Mouse (Mus musculus): ENCODE measurements around the gene Mpv17. TPM values are rescaled to one million over a fixed set of nuclear protein-coding genes. Genes with fewer than 3 reads are reported as not detected.

Mpv17 gene
- total RNA-seq, 2 experiments from 2014 or later, result 43.4 to 51.8 TPM

- DNase-seq (ENCODE audit: low spot score in 2 of 2), result no peak
Measured at GRCm38 (mm10) chr5:31110781-31111180, 43.3 kb downstream of the Mpv17 start.

GRCm38 (mm10) chr5:31108000-31108490 lies 46.0 kb downstream of the Mpv17 start, which contains the start of gene Slc30a3:
Slc30a3 (minus strand) TSS chr5:31108237.
- no peak for DNase-seq (ENCODE audit: low spot score in 2 of 2)

- no peak for DNase-seq (ENCODE audit: low spot score in 2 of 2)
Measured at GRCm38 (mm10) chr5:31105814-31106335, 48.2 kb downstream of the Mpv17 start, which contains the start of gene Dnajc5g. Dnajc5g (plus strand) TSS chr5:31106285.

- DNase-seq (ENCODE audit: low spot score in 2 of 2), result no peak
Measured at GRCm38 (mm10) chr5:31095711-31096480, 58.2 kb downstream of the Mpv17 start.

GRCm38 (mm10) chr5:31094799-31095691 lies 59.0 kb downstream of the Mpv17 start:
- DNase-seq (ENCODE audit: low spot score in 2 of 2), result peak in 1 of 2 experiments; percentile 44

- no peak for DNase-seq (ENCODE audit: low spot score in 2 of 2)
Measured at GRCm38 (mm10) chr5:31094100-31094798, 59.8 kb downstream of the Mpv17 start.

GRCm38 (mm10) chr5:31093151-31094041 lies 60.7 kb downstream of the Mpv17 start:
- no peak for DNase-seq (ENCODE audit: low spot score in 2 of 2)

- no peak for DNase-seq (ENCODE audit: low spot score in 2 of 2)
Measured at GRCm38 (mm10) chr5:31092231-31092975, 61.6 kb downstream of the Mpv17 start.

Other genes starting within 250 kb of the Mpv17 start
- gene Ost4, start 246.5 kb downstream of the Mpv17 start, total RNA-seq (2021), result 100 to 1,000 TPM; 171 to 194 TPM
- 100 to 1,000 TPM in 1 of 2 experiments, 10 to 100 TPM in 1; 86.8 to 104 TPM for gene Emilin1, start 240.8 kb downstream of the Mpv17 start, total RNA-seq (2021)
- 10 to 100 TPM; 26.7 to 29.8 TPM for gene Khk, start 232.8 kb downstream of the Mpv17 start, total RNA-seq (2021)
- gene Cgref1, start 208.7 kb downstream of the Mpv17 start, total RNA-seq (2021), result 1 to 10 TPM; 9.5 to 10.0 TPM
- gene Preb, start 193.9 kb downstream of the Mpv17 start, total RNA-seq (2021), result 10 to 100 TPM; 97.3 to 99.7 TPM
- gene Tcf23, start 185.6 kb downstream of the Mpv17 start, total RNA-seq (2021), result under 1 TPM in 1 of 2 experiments, not detected in 1; 0.10 TPM
- gene Atraid, start 105.9 kb downstream of the Mpv17 start, total RNA-seq (2021), result 100 to 1,000 TPM in 1 of 2 experiments, 10 to 100 TPM in 1; 92.4 to 102 TPM
- 10 to 100 TPM in 1 of 2 experiments, 1 to 10 TPM in 1; 8.2 to 13.8 TPM for gene Slc5a6, start 105.3 kb downstream of the Mpv17 start, total RNA-seq (2021)
- 10 to 100 TPM; 40.4 to 41.0 TPM for gene Cad, start 99.5 kb downstream of the Mpv17 start, total RNA-seq (2021)
- not detected for gene Dnajc5g, start 48.0 kb downstream of the Mpv17 start, total RNA-seq (2021)
- gene Slc30a3, start 46.0 kb downstream of the Mpv17 start, total RNA-seq (2021), result not detected
- 100 to 1,000 TPM; 139 to 160 TPM for gene Trim54, start 37.5 kb downstream of the Mpv17 start, total RNA-seq (2021)
- under 1 TPM in 1 of 2 experiments, not detected in 1; 0.62 TPM for gene Ucn, start 15.4 kb downstream of the Mpv17 start, total RNA-seq (2021)
- 1 to 10 TPM; 1.6 to 4.6 TPM for gene Gm29609, start 25.7 kb upstream of the Mpv17 start, total RNA-seq (2021)
- 10 to 100 TPM; 39.7 to 47.0 TPM for gene Gtf3c2, start 25.9 kb upstream of the Mpv17 start, total RNA-seq (2021)
- 10 to 100 TPM; 80.8 to 83.2 TPM for gene Snx17, start 39.0 kb upstream of the Mpv17 start, total RNA-seq (2021)
- gene Eif2b4, start 39.2 kb upstream of the Mpv17 start, total RNA-seq (2021), result 10 to 100 TPM; 33.1 to 42.9 TPM
- gene Zfp513, start 48.1 kb upstream of the Mpv17 start, total RNA-seq (2021), result 10 to 100 TPM; 12.2 to 13.0 TPM
- 10 to 100 TPM; 55.3 to 63.8 TPM for gene Ppm1g, start 66.4 kb upstream of the Mpv17 start, total RNA-seq (2021)
- gene Nrbp1, start 86.6 kb upstream of the Mpv17 start, total RNA-seq (2021), result 100 to 1,000 TPM in 1 of 2 experiments, 10 to 100 TPM in 1; 91.4 to 105 TPM
- gene Gm9970, start 87.0 kb upstream of the Mpv17 start, total RNA-seq (2021), result under 1 TPM in 1 of 2 experiments, not detected in 1; 0.70 TPM
- gene Krtcap3, start 97.4 kb upstream of the Mpv17 start, total RNA-seq (2021), result 1 to 10 TPM; 2.3 to 4.1 TPM
- 10 to 100 TPM; 30.6 to 40.8 TPM for gene Ift172, start 136.9 kb upstream of the Mpv17 start, total RNA-seq (2021)
- 10 to 100 TPM; 18.5 to 18.7 TPM for gene Fndc4, start 141.8 kb upstream of the Mpv17 start, total RNA-seq (2021)
- gene Gckr, start 143.2 kb upstream of the Mpv17 start, total RNA-seq (2021), result under 1 TPM; 0.22 to 0.36 TPM